ENCODE assay signal across 10 mouse cellular contexts in genomic region chr11:120354304-120355276, GRCm38 (mm10). TPM values are rescaled to one million over a fixed set of nuclear protein-coding genes. Genes with fewer than 3 reads are reported as not detected.
DNase-seq lines count a peak whose midpoint lies in the region; ATAC-seq and TF ChIP-seq lines count a peak whose summit lies in the region.
"Had no signal": no experiment of that assay in that cellular context is flagged by ENCODE, and none has a peak within 500 bp of the region (broad histone marks: within the 10 kb centered on the region; RNA-seq: fewer than 3 reads in every experiment).

No protein-coding gene starts in this region.

- no peaks in the 10 kb centered on the region for H3K9me3 ChIP-seq in MEL (replicated peaks; ENCODE audit: insufficient read depth, low read length)
- no peaks in the 10 kb centered on the region for H3K9me3 ChIP-seq in liver, embryonic 13.5 days (replicated peaks)
- H3K9me3 ChIP-seq: embryonic facial prominence, embryonic 12.5 days; midbrain, embryonic 12.5 days had no signal

- TF ChIP-seq EP300 in MEL (IDR thresholded peaks at IDR 0.05; ENCODE audit: low read depth in 1 of 2, low read length in 2 of 2), result no peak

- peak overlapping the region; percentile 47 for H3K9ac ChIP-seq in MEL (ENCODE audit: control insufficient read depth, low read depth, low read length, poor library complexity, severe bottlenecking)
- peak overlapping the region; percentile 79 for H3K9ac ChIP-seq in liver, embryonic 13.5 days
- H3K9ac ChIP-seq: embryonic facial prominence, embryonic 12.5 days; midbrain, embryonic 12.5 days had no signal

- H3K27me3 ChIP-seq in MEL (ENCODE audit: control insufficient read depth in 1 of 2, insufficient read depth in 2 of 2, low read length in 2 of 2), result no peaks in the 10 kb centered on the region
- peaks cover 23% of the 10 kb centered on the region for H3K27me3 ChIP-seq in liver, embryonic 13.5 days
- H3K27me3 ChIP-seq: embryonic facial prominence, embryonic 12.5 days had no signal

- no peaks in the 10 kb centered on the region for H3K79me2 ChIP-seq in MEL (ENCODE audit: control insufficient read depth, insufficient read depth, low read length, poor library complexity)

- TF ChIP-seq CTCF in MEL (IDR thresholded peaks at IDR 0.05 in 2 of 3, conservative IDR thresholded peaks at IDR 0.05 in 1 of 3; ENCODE audit: control insufficient read depth in 1 of 3, insufficient read depth in 1 of 3, low read depth in 2 of 3, low read length in 3 of 3, poor library complexity in 1 of 3, severe bottlenecking in 1 of 3), result no peak

- peak overlapping the region; percentile 78 for H3K4me2 ChIP-seq in liver, embryonic 13.5 days

- H3K4me3 ChIP-seq in MEL (ENCODE audit: control insufficient read depth in 1 of 2, insufficient read depth in 1 of 2, low read depth in 2 of 2, low read length in 2 of 2), result peak overlapping the region; percentile 26 to 48
- peak overlapping the region; percentile 26 for H3K4me3 ChIP-seq in liver, embryonic 13.5 days (replicated peaks)
- H3K4me3 ChIP-seq: embryonic facial prominence, embryonic 12.5 days; midbrain, embryonic 12.5 days had no signal

- peaks cover 12 to 59% of the 10 kb centered on the region in 2 experiments for H3K4me1 ChIP-seq in MEL (ENCODE audit: control insufficient read depth in 1 of 2, insufficient read depth in 2 of 2, low read length in 2 of 2)
- peaks cover 89% of the 10 kb centered on the region for H3K4me1 ChIP-seq in liver, embryonic 13.5 days (replicated peaks)

- no peak for ATAC-seq in liver, embryonic 13.5 days (ENCODE audit: low read depth)

- no peak for TF ChIP-seq POLR2A in MEL (IDR thresholded peaks at IDR 0.05; ENCODE audit: control insufficient read depth in 1 of 2, insufficient read depth in 1 of 2, low read depth in 1 of 2, low read length in 2 of 2, poor library complexity in 1 of 2)

- peak overlapping the region; percentile 83 for H3K27ac ChIP-seq in MEL (ENCODE audit: control insufficient read depth, low read depth, low read length)
- H3K27ac ChIP-seq in liver, embryonic 13.5 days, result peak overlapping the region; percentile 93
- H3K27ac ChIP-seq: embryonic facial prominence, embryonic 12.5 days; midbrain, embryonic 12.5 days had no signal

- DNase-seq in kidney, postnatal 10 days, result peak; percentile 15
- DNase-seq in kidney, adult 8-10 months, result no peak
- peak; percentile 58 for DNase-seq in MEL (ENCODE audit: low read depth, low spot score)
- DNase-seq in adrenal gland, postnatal 36 days, result peak; percentile 55 to 60
- DNase-seq in liver, embryonic 13.5 days, result no peak
- DNase-seq in thymus, postnatal 0 days (ENCODE audit: low spot score), result no peak
- DNase-seq in yolk sac, embryonic 10.5 days (ENCODE audit: low spot score), result no peak

- H3K36me3 ChIP-seq in MEL (ENCODE audit: control insufficient read depth in 1 of 2, insufficient read depth in 2 of 2, low read length in 2 of 2), result peaks cover 0 to 39% of the 10 kb centered on the region in 2 experiments; a peak in 2 of 4 replicates
- no peaks in the 10 kb centered on the region for H3K36me3 ChIP-seq in liver, embryonic 13.5 days
- H3K36me3 ChIP-seq: embryonic facial prominence, embryonic 12.5 days; midbrain, embryonic 12.5 days had no signal

- no peak for TF ChIP-seq RAD21 in MEL (IDR thresholded peaks at IDR 0.05; ENCODE audit: low read depth, low read length)

- 72% methylated on average over 17 of the region's 17 CpGs for WGBS in liver, embryonic 13.5 days (ENCODE audit: insufficient replicate concordance)

TF ChIP-seq in MEL, 35 proteins besides CTCF, POLR2A, EP300 and RAD21:
- TF ChIP-seq POLR2AphosphoS5 (IDR thresholded peaks at IDR 0.05; ENCODE audit: borderline replicate concordance, low read depth, low read length), result no peak
- TF ChIP-seq ELF1 (IDR thresholded peaks at IDR 0.05; ENCODE audit: low read depth, low read length), result no peak
- TF ChIP-seq MYB (IDR thresholded peaks at IDR 0.05; ENCODE audit: low read depth, low read length), result no peak
- 0 out of 2 replicates have a peak, but pooled peaks have one; percentile 27 for TF ChIP-seq MAZ (IDR thresholded peaks at IDR 0.05; ENCODE audit: low read depth, low read length)
- TF ChIP-seq TCF12 (IDR thresholded peaks at IDR 0.05; ENCODE audit: low read depth, low read length), result no peak
- 0 out of 2 replicates have a peak, but pooled peaks have one; percentile 42 for TF ChIP-seq MAFK (IDR thresholded peaks at IDR 0.05; ENCODE audit: borderline replicate concordance, low read depth, low read length)
- no peak for TF ChIP-seq ZMIZ1 (IDR thresholded peaks at IDR 0.05; ENCODE audit: low read depth, low read length)
- peak; percentile 0; the same call in 1 of the 2 replicates for TF ChIP-seq MXI1 (IDR thresholded peaks at IDR 0.05; ENCODE audit: low read depth, low read length)
- no peak for TF ChIP-seq UBTF (IDR thresholded peaks at IDR 0.05; ENCODE audit: borderline replicate concordance, insufficient read depth, low read depth, low read length)
- no peak for TF ChIP-seq JUND (IDR thresholded peaks at IDR 0.05; ENCODE audit: low read depth, low read length)
- TF ChIP-seq BHLHE40 (IDR thresholded peaks at IDR 0.05; ENCODE audit: borderline replicate concordance, low read depth, low read length), result no peak
- TF ChIP-seq ZNF384 (IDR thresholded peaks at IDR 0.05; ENCODE audit: low read depth, low read length), result no peak
- TF ChIP-seq POLR2AphosphoS2 (IDR thresholded peaks at IDR 0.05; ENCODE audit: low read length), result no peak
- TF ChIP-seq USF2 (IDR thresholded peaks at IDR 0.05; ENCODE audit: borderline replicate concordance in 1 of 2, insufficient read depth in 1 of 2, low read depth in 1 of 2, low read length in 2 of 2), result no peak
- no peak; the same call in 1 of the 2 replicates for TF ChIP-seq NELFE (IDR thresholded peaks at IDR 0.05; ENCODE audit: low read depth, low read length)
- no peak for TF ChIP-seq ZKSCAN1 (IDR thresholded peaks at IDR 0.05; ENCODE audit: low read depth, low read length)
- TF ChIP-seq USF1 (IDR thresholded peaks at IDR 0.05; ENCODE audit: low read depth, low read length), result no peak
- TF ChIP-seq TBP (IDR thresholded peaks at IDR 0.05; ENCODE audit: low read depth, low read length), result peak; percentile 81
- no peak for TF ChIP-seq SIN3A (IDR thresholded peaks at IDR 0.05; ENCODE audit: low read length)

RNA-seq across cellular contexts. Expression of gene Actg1, which starts 6.2 kb away (rescaled TPM):
- 1,328 and 1,871 TPM in 2 replicates for total RNA-seq in MEL (2012; rRNA removed)
- 1,000 to 10,000 TPM in 1 of 2 experiments, 100 to 1,000 TPM in 1; 899 to 1,784 TPM for polyA plus RNA-seq in MEL (2012; ENCODE audit: insufficient read depth in 1 of 2, insufficient read length in 2 of 2, low read depth in 1 of 2, low replicate concordance in 2 of 2, missing spikeins in 1 of 2)
- 1,000 to 10,000 TPM; 1,356 to 1,461 TPM for total RNA-seq in adrenal gland, postnatal 36 days (2021)
- polyA plus RNA-seq in liver, embryonic 13.5 days (2015; fragmentation: Nextera tagmentation; extraction: Ambion mirVana), result 712 and 750 TPM in 2 replicates
- polyA plus RNA-seq in thymus, postnatal 0 days (2015; fragmentation: Nextera tagmentation; extraction: Ambion mirVana), result 1,815 and 1,857 TPM in 2 replicates

RNA-seq across cellular contexts. Expression of gene Fscn2, which starts 6.7 kb away (rescaled TPM):
- 0.29 and 0.62 TPM in 2 replicates for total RNA-seq in MEL (2012; rRNA removed)
- under 1 TPM in 1 of 2 experiments, not detected in 1; 0.61 TPM for polyA plus RNA-seq in MEL (2012; ENCODE audit: insufficient read depth in 1 of 2, insufficient read length in 2 of 2, low read depth in 1 of 2, low replicate concordance in 2 of 2, missing spikeins in 1 of 2)
- under 1 TPM in 1 of 2 experiments, not detected in 1; 0.59 TPM for total RNA-seq in adrenal gland, postnatal 36 days (2021)
- not detected in 2 replicates for polyA plus RNA-seq in liver, embryonic 13.5 days (2015; fragmentation: Nextera tagmentation; extraction: Ambion mirVana)
- 0.46 and 0.59 TPM in 2 replicates for polyA plus RNA-seq in thymus, postnatal 0 days (2015; fragmentation: Nextera tagmentation; extraction: Ambion mirVana)
- polyA plus RNA-seq: spleen, adult 2 months had no signal

RNA-seq across cellular contexts. Expression of gene Faap100, which starts 24.0 kb away (rescaled TPM):
- total RNA-seq in MEL (2012; rRNA removed), result 34.9 and 45.7 TPM in 2 replicates
- polyA plus RNA-seq in MEL (2012; ENCODE audit: insufficient read depth in 1 of 2, insufficient read length in 2 of 2, low read depth in 1 of 2, low replicate concordance in 2 of 2, missing spikeins in 1 of 2), result 10 to 100 TPM in 1 of 2 experiments, not detected in 1; 27.1 TPM
- total RNA-seq in adrenal gland, postnatal 36 days (2021), result 10 to 100 TPM; 21.3 to 32.1 TPM
- polyA plus RNA-seq in liver, embryonic 13.5 days (2015; fragmentation: Nextera tagmentation; extraction: Ambion mirVana), result 7.8 and 8.7 TPM in 2 replicates
- 12.8 and 15.9 TPM in 2 replicates for polyA plus RNA-seq in thymus, postnatal 0 days (2015; fragmentation: Nextera tagmentation; extraction: Ambion mirVana)

Comparison
In these comparisons a context has a peak if more than half of its experiments do, and no peak if none do; other contexts are left out.
1. DNase-seq: peak in kidney, postnatal 10 days (single experiment), MEL (single experiment) and adrenal gland, postnatal 36 days (2 of 2); none in kidney, adult 8-10 months (0 of 2), liver, embryonic 13.5 days (single experiment), thymus, postnatal 0 days (single experiment) and yolk sac, embryonic 10.5 days (single experiment).